Mouse (Mus musculus) kidney, adult 2 months (tissue): ENCODE measurements around the gene Thap3.

Source experiments
- CTCF ChIP-seq: fragments of 200-500 bp; conservative IDR thresholded peaks from 2 replicates; pipeline ENCODE4 v1.5.1; 2011; ENCODE audit warnings: low read depth, mild to moderate bottlenecking, control low read depth, low read length, moderate library complexity, mixed read lengths; ENCODE audit not compliant: insufficient read depth, insufficient read length
- POLR2A ChIP-seq: fragments of 200-500 bp; IDR thresholded peaks from one replicate; pipeline ENCODE4 v1.6.1; 2011; ENCODE audit warnings: low read depth, low read length, control low read depth

- TF ChIP-seq CTCF (no peak), POLR2A (no peak)
These were observed 40.0 kb downstream of the Thap3 start for GRCm38 (mm10) chr4:151948497-151949471.
